In genomic region chr7:24462388-24463319, GRCm38 (mm10) we compare ENCODE assay signal across 8 mouse cellular contexts. TPM values are rescaled to one million over a fixed set of nuclear protein-coding genes. Genes with fewer than 3 reads are reported as not detected.
DNase-seq lines count a peak whose midpoint lies in the region; ATAC-seq lines count a peak whose summit lies in the region.

Gene Plaur (plus strand): TSS chr7:24462484.

- peak within 1 kb of the TSS; percentile 72 for H3K27ac ChIP-seq in intestine, embryonic 16.5 days (ENCODE audit: low read length)
- H3K27ac ChIP-seq in neural tube, embryonic 14.5 days (ENCODE audit: low read depth, low read length), result no peak within 1 kb of the TSS

- peak within 1 kb of the TSS; percentile 77 for H3K4me2 ChIP-seq in intestine, embryonic 16.5 days (ENCODE audit: low read depth, low read length)
- H3K4me2 ChIP-seq in neural tube, embryonic 14.5 days (ENCODE audit: low read depth, low read length), result peak within 1 kb of the TSS; percentile 18; the same call in 1 of the 2 replicates

- H3K4me1 ChIP-seq in intestine, embryonic 16.5 days (ENCODE audit: control insufficient read depth, insufficient read depth, low read length), result peaks cover 34% of the 10 kb centered on the region
- H3K4me1 ChIP-seq in neural tube, embryonic 14.5 days (ENCODE audit: control insufficient read depth, insufficient read depth, low read length), result no peaks in the 10 kb centered on the region

- DNase-seq in urinary bladder, adult 18-20 months (ENCODE audit: low spot score in 2 of 2), result peak; percentile 64
- DNase-seq in urinary bladder, postnatal 4 days (ENCODE audit: low spot score in 2 of 2), result no peak
- peak; percentile 65 for DNase-seq in forelimb bud, embryonic 11.5 days (ENCODE audit: low read depth, low spot score)
- peak; percentile 69 to 76 for DNase-seq in lung, adult 18-20 months
- DNase-seq in cerebellum, postnatal 4 days (ENCODE audit: low spot score in 2 of 2), result no peak
- DNase-seq in cerebellum, postnatal 25 days, result no peak

- WGBS in intestine, embryonic 16.5 days, result 2% methylated on average over 27 of the region's 27 CpGs
- 6% methylated on average over 27 of the region's 27 CpGs for WGBS in neural tube, embryonic 14.5 days

- peak; percentile 69 for ATAC-seq in intestine, embryonic 16.5 days
- ATAC-seq in neural tube, embryonic 14.5 days (ENCODE audit: low read depth), result peak; percentile 61; the same call in 1 of the 2 replicates

- H3K4me3 ChIP-seq in intestine, embryonic 16.5 days (ENCODE audit: low read length), result peak within 1 kb of the TSS; percentile 50
- no peak within 1 kb of the TSS for H3K4me3 ChIP-seq in neural tube, embryonic 14.5 days (ENCODE audit: low read depth, low read length)

- no peaks in the 10 kb centered on the region for H3K36me3 ChIP-seq in intestine, embryonic 16.5 days (ENCODE audit: control insufficient read depth, insufficient read depth, low read length)
- H3K36me3 ChIP-seq in neural tube, embryonic 14.5 days (ENCODE audit: control insufficient read depth, insufficient read depth, low read length), result no peaks in the 10 kb centered on the region

- H3K9me3 ChIP-seq in intestine, embryonic 16.5 days (ENCODE audit: control insufficient read depth, low read length), result no peaks in the 10 kb centered on the region
- H3K9me3 ChIP-seq in neural tube, embryonic 14.5 days (ENCODE audit: control insufficient read depth, low read length), result no peaks in the 10 kb centered on the region

- peak within 1 kb of the TSS; percentile 64 for H3K9ac ChIP-seq in intestine, embryonic 16.5 days (ENCODE audit: low read depth, low read length)
- H3K9ac ChIP-seq in neural tube, embryonic 14.5 days (replicated peaks; ENCODE audit: low read depth, low read length), result no peak within 1 kb of the TSS

- no peaks in the 10 kb centered on the region for H3K27me3 ChIP-seq in intestine, embryonic 16.5 days (replicated peaks; ENCODE audit: control insufficient read depth, insufficient read depth, low read length)
- no peaks in the 10 kb centered on the region for H3K27me3 ChIP-seq in neural tube, embryonic 14.5 days (ENCODE audit: control insufficient read depth, insufficient read depth, low read length)

RNA-seq across cellular contexts. Expression of gene Plaur, which starts in this region (rescaled TPM):
- polyA plus RNA-seq in intestine, embryonic 16.5 days (2015; fragmentation: Nextera tagmentation; extraction: Ambion mirVana), result 8.0 and 9.7 TPM in 2 replicates
- 0.81 and 1.6 TPM in 2 replicates for polyA plus RNA-seq in neural tube, embryonic 14.5 days (2014; fragmentation: Nextera tagmentation; extraction: Ambion mirVana)

Comparison
In these comparisons a context has a peak if more than half of its experiments do, and no peak if none do; other contexts are left out.
1. DNase-seq: peak in urinary bladder, adult 18-20 months (2 of 2), forelimb bud, embryonic 11.5 days (single experiment) and lung, adult 18-20 months (2 of 2); none in urinary bladder, postnatal 4 days (0 of 2), cerebellum, postnatal 4 days (0 of 2) and cerebellum, postnatal 25 days (0 of 2).